Mouse (Mus musculus) thymus, adult 2 months (tissue): Measurements from ENCODE around the gene Hs1bp3.

Experiments used
- CTCF ChIP-seq: fragments of 200-500 bp; IDR thresholded peaks from 2 replicates; pipeline ENCODE4 v1.5.1; 2012; ENCODE audit warnings: mild to moderate bottlenecking, control low read depth, low read length, moderate library complexity, borderline replicate concordance; ENCODE audit not compliant: control insufficient read depth, poor library complexity, insufficient read depth; ENCODE audit errors: extremely low read depth
- POLR2A ChIP-seq: fragments of 200-500 bp; IDR thresholded peaks from 2 replicates; pipeline ENCODE4 v1.6.1; 2012; ENCODE audit warnings: mild to moderate bottlenecking, low read length, control low read depth, moderate library complexity; ENCODE audit not compliant: control insufficient read depth, poor library complexity, insufficient read depth; ENCODE audit errors: extremely low read depth

DNA sequence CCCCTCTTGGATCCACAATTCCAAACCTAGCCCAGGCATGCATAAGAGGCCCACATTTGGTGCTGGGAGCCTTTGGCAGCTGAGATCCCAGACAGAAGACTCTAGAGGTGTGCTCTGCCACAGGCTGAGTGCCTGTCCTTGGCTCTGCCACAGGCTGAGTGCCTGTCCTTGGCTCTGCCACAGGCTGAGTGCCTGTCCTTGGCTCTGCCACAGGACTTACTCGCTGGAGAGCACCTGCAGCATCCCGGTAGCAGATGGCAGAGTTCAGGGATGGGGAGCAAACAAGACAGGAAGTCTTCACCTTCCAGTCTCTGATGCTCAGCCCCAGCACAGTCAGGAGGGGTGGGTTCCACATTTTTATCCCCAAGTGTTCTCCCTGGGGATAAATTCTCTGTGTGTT is 8.0 kb upstream of the Hs1bp3 start:
- TF ChIP-seq CTCF, result no peak
- TF ChIP-seq POLR2A, result no peak
